Mouse (Mus musculus) midbrain, embryonic 13.5 days (tissue): ENCODE data around the gene Pdilt. TPM values are rescaled to one million over a fixed set of nuclear protein-coding genes. Genes with fewer than 3 reads are reported as not detected.
"Not testable (repeated sequence)": the region's sequence is repeated elsewhere in the genome, so short reads cannot be mapped to it uniquely, and the experiment has no call there.

Experiments
- ATAC-seq: fragments of 200-750 bp; cut with Nextera tagmentation; 2 replicates; pipeline ENCODE4 v1.8.0; 2017; ENCODE audit warnings: mild to moderate bottlenecking, moderate TSS enrichment, moderate library complexity
- H3K27ac ChIP-seq: fragments of 300-500 bp; sonication (generic); 2 replicates; pipeline ENCODE4 v1.5.1; 2015; ENCODE audit warnings: inconsistent platforms, mild to moderate bottlenecking, moderate library complexity
- H3K27me3 ChIP-seq: fragments of 300-500 bp; sonication (generic); 2 replicates; pipeline ENCODE4 v1.6.1; 2015; ENCODE audit warnings: mild to moderate bottlenecking, inconsistent platforms
- H3K36me3 ChIP-seq: fragments of 300-500 bp; sonication (generic); 2 replicates; pipeline ENCODE4 v1.6.1; 2015; ENCODE audit warnings: mild to moderate bottlenecking, inconsistent platforms
- H3K4me1 ChIP-seq: fragments of 300-500 bp; sonication (generic); replicated peaks from 2 replicates; pipeline ENCODE4 v1.6.1; 2015; ENCODE audit warnings: inconsistent platforms
- H3K4me2 ChIP-seq: fragments of 300-500 bp; sonication (generic); replicated peaks from 2 replicates; pipeline ENCODE4 v1.6.1; 2015; ENCODE audit warnings: moderate library complexity, mild to moderate bottlenecking, inconsistent platforms
- H3K4me3 ChIP-seq: fragments of 300-500 bp; sonication (generic); replicated peaks from 2 replicates; pipeline ENCODE4 v1.5.1; 2015; ENCODE audit warnings: mild to moderate bottlenecking, inconsistent platforms
- H3K9ac ChIP-seq: fragments of 300-500 bp; sonication (generic); replicated peaks from 2 replicates; pipeline ENCODE4 v1.6.1; 2015; ENCODE audit warnings: mild to moderate bottlenecking, inconsistent platforms
- H3K9me3 ChIP-seq: fragments of 300-500 bp; sonication (generic); 2 replicates; pipeline ENCODE4 v1.6.1; 2016; ENCODE audit warnings: mild to moderate bottlenecking, inconsistent platforms
- WGBS: fragments of 180-500 bp; shearing (Covaris S2); methylation state at CpG from one replicate; pipeline ENCODE4 v1.1.7; 2015; 5-methylcytosine and 5-hydroxymethylcytosine counted together
- polyA plus RNA-seq: library from polyadenylated mRNA; unstranded; fragments of >200 nt; fragmentation: Nextera tagmentation; extraction: Ambion mirVana; gene quantifications from 2 replicates; pipeline ENCODE4 v1.2.1, GENCODE M21; 2015

Pdilt gene
- 0.12 and 0.15 TPM in 2 replicates for polyA plus RNA-seq

- Histone ChIP-seq H3K27ac (no peak within 1 kb of the TSS), H3K4me1 (no peaks in the 10 kb centered on the region)
- no peak for ATAC-seq
Measured at GRCm38 (mm10) chr7:119523389-119523788, at the start of gene Pdilt. Pdilt (minus strand) TSS chr7:119523489.

GRCm38 (mm10) chr7:119562476-119562875 lies 39.2 kb upstream of the Pdilt start:
- H3K27me3 ChIP-seq, H3K9me3 ChIP-seq, H3K4me1 ChIP-seq, H3K4me3 ChIP-seq, H3K4me2 ChIP-seq, ATAC-seq, H3K36me3 ChIP-seq, H3K9ac ChIP-seq, H3K27ac ChIP-seq: not testable (repeated sequence)
- 86% methylated on average over 2 of the region's 2 CpGs for WGBS

More at GRCm38 (mm10) chr7:119523389-119523788, at the start of gene Pdilt:
- no peaks in the 10 kb centered on the region for H3K36me3 ChIP-seq
- 84% methylated on average over 4 of the region's 4 CpGs for WGBS
- H3K4me3 ChIP-seq, result no peak within 1 kb of the TSS
- no peaks in the 10 kb centered on the region for H3K9me3 ChIP-seq
- H3K4me2 ChIP-seq, result no peak within 1 kb of the TSS
- no peaks in the 10 kb centered on the region for H3K27me3 ChIP-seq
- H3K9ac ChIP-seq, result no peak within 1 kb of the TSS

GRCm38 (mm10) chr7:119561441-119561840 lies 38.2 kb upstream of the Pdilt start:
- Histone ChIP-seq H3K9me3 (no peaks in the 10 kb centered on the region), H3K27me3 (no peaks in the 10 kb centered on the region), H3K4me2 (no peak overlapping the region), H3K4me1 (no peaks in the 10 kb centered on the region), H3K4me3 (no peak overlapping the region), H3K36me3 (no peaks in the 10 kb centered on the region), H3K27ac (no peak overlapping the region), H3K9ac (no peak overlapping the region)
- 63% methylated on average over 4 of the region's 4 CpGs for WGBS
- ATAC-seq, result no peak

GRCm38 (mm10) chr7:119560452-119560835 lies 37.2 kb upstream of the Pdilt start:
- Histone ChIP-seq H3K27ac (no peak overlapping the region), H3K4me2 (no peak overlapping the region), H3K4me1 (no peaks in the 10 kb centered on the region), H3K36me3 (no peaks in the 10 kb centered on the region), H3K4me3 (no peak overlapping the region), H3K9me3 (no peaks in the 10 kb centered on the region), H3K9ac (no peak overlapping the region), H3K27me3 (no peaks in the 10 kb centered on the region)
- no peak for ATAC-seq
- WGBS, result 86% methylated on average over 3 of the region's 3 CpGs

GRCm38 (mm10) chr7:119559789-119560451 lies 36.6 kb upstream of the Pdilt start:
- no peaks in the 10 kb centered on the region for H3K9me3 ChIP-seq
- H3K9ac ChIP-seq, result no peak overlapping the region
- H3K4me1 ChIP-seq, result no peaks in the 10 kb centered on the region
- no peak overlapping the region for H3K4me2 ChIP-seq
- H3K4me3 ChIP-seq, result no peak overlapping the region
- H3K27ac ChIP-seq, result no peak overlapping the region
- WGBS, result 88% methylated on average over 3 of the region's 3 CpGs
- H3K36me3 ChIP-seq, result no peaks in the 10 kb centered on the region
- H3K27me3 ChIP-seq, result no peaks in the 10 kb centered on the region
- ATAC-seq, result no peak

- Histone ChIP-seq H3K36me3 (no peaks in the 10 kb centered on the region), H3K9me3 (no peaks in the 10 kb centered on the region), H3K27ac (no peak within 1 kb of the TSS), H3K4me2 (no peak within 1 kb of the TSS), H3K27me3 (no peaks in the 10 kb centered on the region), H3K4me3 (no peak within 1 kb of the TSS), H3K9ac (no peak within 1 kb of the TSS), H3K4me1 (no peaks in the 10 kb centered on the region)
- no peak for ATAC-seq
- WGBS, result 85% methylated on average over 1 of the region's 1 CpGs
Measured at GRCm38 (mm10) chr7:119554040-119554439, 30.8 kb upstream of the Pdilt start, which contains the start of gene Acsm2. Acsm2 (plus strand) TSS chr7:119554340.

GRCm38 (mm10) chr7:119550471-119551222 lies 27.4 kb upstream of the Pdilt start:
- no peak overlapping the region for H3K4me3 ChIP-seq

GRCm38 (mm10) chr7:119545572-119545971 lies 22.3 kb upstream of the Pdilt start:
- Histone ChIP-seq H3K4me3 (no peak overlapping the region), H3K4me1 (no peaks in the 10 kb centered on the region), H3K27ac (no peak overlapping the region), H3K27me3 (no peaks in the 10 kb centered on the region), H3K4me2 (no peak overlapping the region), H3K9me3 (no peaks in the 10 kb centered on the region), H3K9ac (no peak overlapping the region), H3K36me3 (no peaks in the 10 kb centered on the region)
- no peak for ATAC-seq

More at GRCm38 (mm10) chr7:119550471-119551222, 27.4 kb upstream of the Pdilt start:
- H3K27ac ChIP-seq, result no peak overlapping the region
- no peak overlapping the region for H3K4me2 ChIP-seq
- 90% methylated on average over 3 of the region's 3 CpGs for WGBS
- H3K9me3 ChIP-seq, result no peaks in the 10 kb centered on the region
- no peaks in the 10 kb centered on the region for H3K27me3 ChIP-seq
- H3K4me1 ChIP-seq, result no peaks in the 10 kb centered on the region
- ATAC-seq, result no peak
- H3K9ac ChIP-seq, result no peak overlapping the region
- no peaks in the 10 kb centered on the region for H3K36me3 ChIP-seq

- ATAC-seq, result no peak
- no peak overlapping the region for H3K27ac ChIP-seq
- 85% methylated on average over 2 of the region's 2 CpGs for WGBS
Measured at GRCm38 (mm10) chr7:119542445-119542844, 19.2 kb upstream of the Pdilt start.

GRCm38 (mm10) chr7:119534389-119534788 lies 11.1 kb upstream of the Pdilt start:
- WGBS, result 80% methylated on average over 2 of the region's 2 CpGs

More at GRCm38 (mm10) chr7:119542445-119542844, 19.2 kb upstream of the Pdilt start:
- Histone ChIP-seq H3K27me3 (no peaks in the 10 kb centered on the region), H3K4me3 (no peak overlapping the region), H3K36me3 (no peaks in the 10 kb centered on the region), H3K4me2 (no peak overlapping the region), H3K4me1 (no peaks in the 10 kb centered on the region), H3K9me3 (no peaks in the 10 kb centered on the region), H3K9ac (no peak overlapping the region)

GRCm38 (mm10) chr7:119532924-119533323 lies 9.6 kb upstream of the Pdilt start:
- WGBS, result 49% methylated on average over 1 of the region's 1 CpGs
- Histone ChIP-seq H3K4me2 (no peak overlapping the region), H3K36me3 (no peaks in the 10 kb centered on the region), H3K27ac (no peak overlapping the region), H3K4me3 (no peak overlapping the region), H3K27me3 (no peaks in the 10 kb centered on the region), H3K4me1 (no peaks in the 10 kb centered on the region), H3K9ac (no peak overlapping the region), H3K9me3 (no peaks in the 10 kb centered on the region)
- no peak for ATAC-seq

More at GRCm38 (mm10) chr7:119534389-119534788, 11.1 kb upstream of the Pdilt start:
- Histone ChIP-seq H3K4me2 (no peak overlapping the region), H3K4me3 (no peak overlapping the region), H3K9me3 (no peaks in the 10 kb centered on the region), H3K9ac (no peak overlapping the region), H3K27ac (no peak overlapping the region), H3K36me3 (no peaks in the 10 kb centered on the region), H3K4me1 (no peaks in the 10 kb centered on the region), H3K27me3 (no peaks in the 10 kb centered on the region)
- ATAC-seq, result no peak

- Histone ChIP-seq H3K36me3 (no peaks in the 10 kb centered on the region), H3K4me2 (no peak overlapping the region), H3K9ac (no peak overlapping the region), H3K4me1 (no peaks in the 10 kb centered on the region), H3K9me3 (no peaks in the 10 kb centered on the region), H3K27ac (no peak overlapping the region), H3K4me3 (no peak overlapping the region), H3K27me3 (no peaks in the 10 kb centered on the region)
- WGBS, result 89% methylated on average over 7 of the region's 7 CpGs
- ATAC-seq, result no peak
Measured at GRCm38 (mm10) chr7:119528617-119529016, 5.3 kb upstream of the Pdilt start.
